Mouse (Mus musculus) kidney, adult 2 months (tissue): ENCODE measurements around the gene Gm7970.
"Not testable (repeated sequence)": the region's sequence is repeated elsewhere in the genome, so short reads cannot be mapped to it uniquely, and the experiment has no call there.

ENCODE experiments used
- CTCF ChIP-seq: fragments of 200-500 bp; conservative IDR thresholded peaks from 2 replicates; pipeline ENCODE4 v1.5.1; 2011; ENCODE audit warnings: low read depth, mild to moderate bottlenecking, control low read depth, low read length, moderate library complexity, mixed read lengths; ENCODE audit not compliant: insufficient read depth, insufficient read length
- POLR2A ChIP-seq: fragments of 200-500 bp; IDR thresholded peaks from one replicate; pipeline ENCODE4 v1.6.1; 2011; ENCODE audit warnings: low read depth, low read length, control low read depth

GRCm38 (mm10) chr14:41600935-41601334 lies 45.6 kb upstream of the Gm7970 start:
- TF ChIP-seq CTCF, POLR2A: not testable (repeated sequence)
